Mouse (Mus musculus) skeletal muscle tissue, adult 2 months (tissue): ENCODE data around the gene Hscb.
"Not testable (repeated sequence)": the region's sequence is repeated elsewhere in the genome, so short reads cannot be mapped to it uniquely, and the experiment has no call there.

Experiments
- DNase-seq: peaks from one replicate; pipeline ENCODE4 v3.0.0-alpha.2; 2012; ENCODE audit warnings: low read depth, low spot score

Gene Hscb

GRCm38 (mm10) chr5:110839678-110840365, at the start of gene Hscb, which contains the start of gene Chek2:
Gene Hscb (minus strand): TSS chr5:110839777.
Gene Chek2 (plus strand): TSS chr5:110839979.
- peak; percentile 98 for DNase-seq

GRCm38 (mm10) chr5:110888596-110888995, 49.0 kb upstream of the Hscb start:
- no peak for DNase-seq

- DNase-seq: peak; percentile 61
Measured at GRCm38 (mm10) chr5:110879584-110880374, 40.2 kb upstream of the Hscb start, which contains the start of gene Ttc28. Gene Ttc28 (plus strand): TSS chr5:110879803.

GRCm38 (mm10) chr5:110879042-110879441, 39.5 kb upstream of the Hscb start:
- no peak for DNase-seq

GRCm38 (mm10) chr5:110878526-110878925, 38.9 kb upstream of the Hscb start:
- DNase-seq: not testable (repeated sequence)

- no peak for DNase-seq
Measured at GRCm38 (mm10) chr5:110877666-110878505, 38.3 kb upstream of the Hscb start.

- DNase-seq: no peak
Measured at GRCm38 (mm10) chr5:110875286-110875685, 35.7 kb upstream of the Hscb start.

GRCm38 (mm10) chr5:110874711-110875110, 35.1 kb upstream of the Hscb start:
- DNase-seq: no peak

GRCm38 (mm10) chr5:110873160-110873559, 33.6 kb upstream of the Hscb start:
- DNase-seq: no peak

- DNase-seq: no peak
Measured at GRCm38 (mm10) chr5:110869242-110869669, 29.7 kb upstream of the Hscb start.

GRCm38 (mm10) chr5:110868460-110868859, 28.9 kb upstream of the Hscb start:
- no peak for DNase-seq

- no peak for DNase-seq
Measured at GRCm38 (mm10) chr5:110860445-110860844, 20.9 kb upstream of the Hscb start.

- peak; percentile 66 for DNase-seq
Measured at GRCm38 (mm10) chr5:110859013-110859650, 19.6 kb upstream of the Hscb start.

- DNase-seq: no peak
Measured at GRCm38 (mm10) chr5:110857091-110857490, 17.5 kb upstream of the Hscb start.

GRCm38 (mm10) chr5:110852990-110853389, 13.4 kb upstream of the Hscb start:
- no peak for DNase-seq

- no peak for DNase-seq
Measured at GRCm38 (mm10) chr5:110841046-110841862, 1.7 kb upstream of the Hscb start.

- no peak for DNase-seq
Measured at GRCm38 (mm10) chr5:110840465-110840864, 888 bp upstream of the Hscb start.

GRCm38 (mm10) chr5:110839038-110839677, 419 bp downstream of the Hscb start:
- no peak for DNase-seq

GRCm38 (mm10) chr5:110838016-110838415, 1.6 kb downstream of the Hscb start:
- DNase-seq: not testable (repeated sequence)

- no peak for DNase-seq
Measured at GRCm38 (mm10) chr5:110835959-110836358, 3.6 kb downstream of the Hscb start.
